Mouse (Mus musculus) ES-E14 (cell line): ENCODE measurements around the gene Esam.

Experiments used
- CHD2 ChIP-seq: IDR thresholded peaks from 2 replicates; pipeline ENCODE4 v1.6.1; 2014; ENCODE audit warnings: mild to moderate bottlenecking, low read depth, low read length, inconsistent platforms
- HCFC1 ChIP-seq: IDR thresholded peaks from 2 replicates; pipeline ENCODE4 v1.6.1; 2012; ENCODE audit warnings: low read length, inconsistent platforms, borderline replicate concordance; ENCODE audit not compliant: insufficient read depth
- MAFK ChIP-seq: IDR thresholded peaks from 2 replicates; pipeline ENCODE4 v1.6.1; 2014; ENCODE audit warnings: mild to moderate bottlenecking, low read depth, low read length, inconsistent platforms; ENCODE audit not compliant: insufficient read depth
- ZC3H11A ChIP-seq: IDR thresholded peaks from 2 replicates; pipeline ENCODE4 v1.6.1; 2012; ENCODE audit warnings: low read depth, mild to moderate bottlenecking, inconsistent platforms, low read length, borderline replicate concordance

- TF ChIP-seq HCFC1 (no peak), CHD2 (no peak), MAFK (no peak), ZC3H11A (no peak)
These were observed 41.5 kb downstream of the Esam start for GRCm38 (mm10) chr9:37569231-37569835.
